Mouse (Mus musculus) liver, adult (tissue): ENCODE measurements around the gene Gphb5.

Experiments used
- GATA4 ChIP-seq: IDR thresholded peaks from 2 replicates; pipeline ENCODE4 v1.6.1; 2014; ENCODE audit warnings: mild to moderate bottlenecking, low read length; ENCODE audit not compliant: insufficient replicate concordance

Gphb5 gene

DNA sequence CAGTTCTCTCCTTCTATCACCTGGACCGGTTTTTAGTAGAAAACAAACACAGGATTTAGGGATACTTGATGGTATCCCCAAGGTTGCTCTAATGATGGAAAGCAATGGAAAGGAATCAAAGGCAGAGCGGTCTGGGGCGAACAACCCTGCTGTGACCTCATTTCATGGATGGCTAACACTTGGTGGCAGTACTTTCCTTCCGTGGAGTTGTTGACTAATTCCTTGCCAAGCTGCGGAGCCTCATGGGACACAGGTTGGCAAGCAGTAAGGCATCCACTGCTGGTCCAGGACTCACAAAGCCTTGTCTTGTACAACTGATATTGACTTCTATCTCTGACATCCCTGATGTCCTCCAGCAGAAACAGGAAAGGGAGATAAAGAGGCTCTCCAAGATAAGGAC is 48.1 kb downstream of the Gphb5 start:
- TF ChIP-seq GATA4: no peak

DNA sequence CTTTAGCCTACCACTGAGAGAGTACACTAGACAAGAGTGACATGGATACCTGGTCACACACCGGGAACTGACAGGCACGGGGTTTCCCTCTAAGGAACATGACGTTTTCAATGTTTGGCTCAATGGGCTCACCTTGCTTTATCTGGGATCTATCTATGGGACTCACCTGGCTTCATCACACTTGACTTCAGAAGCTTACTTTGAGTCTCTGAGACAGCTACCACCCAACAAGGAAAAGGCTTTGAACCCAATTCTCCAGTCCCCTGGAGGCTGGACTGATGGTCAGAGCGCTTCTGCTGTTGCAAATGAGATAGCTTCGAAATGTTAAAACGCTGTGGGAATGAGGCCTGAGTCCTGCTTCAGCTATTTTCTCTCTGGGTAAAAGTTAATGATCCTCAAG is 49.2 kb downstream of the Gphb5 start:
- no peak for TF ChIP-seq GATA4

DNA sequence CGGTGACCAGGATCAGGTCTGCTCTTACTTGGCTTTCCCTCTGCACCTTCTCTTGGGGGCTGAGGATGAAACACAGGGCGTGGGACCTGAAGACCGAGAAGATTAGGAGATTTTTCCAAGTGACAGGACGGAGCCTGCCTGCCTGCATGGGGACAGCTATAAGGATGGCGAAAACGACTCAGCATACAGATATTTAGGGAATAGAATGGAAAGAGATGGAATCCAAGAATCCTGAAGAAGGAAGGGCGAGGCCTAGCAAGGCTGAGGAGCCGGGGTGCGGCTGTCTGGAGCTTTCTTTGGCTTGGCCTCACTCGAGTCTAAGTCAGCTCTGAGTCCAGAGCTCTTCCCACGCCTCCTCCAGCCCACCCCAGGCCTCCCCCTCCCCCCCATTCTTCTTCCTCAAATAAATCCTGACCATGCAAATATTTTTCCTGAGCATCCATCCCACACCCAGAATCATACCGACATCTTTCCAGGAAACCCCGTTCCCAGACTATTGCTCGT is 50.9 kb downstream of the Gphb5 start:
- no peak for TF ChIP-seq GATA4

DNA sequence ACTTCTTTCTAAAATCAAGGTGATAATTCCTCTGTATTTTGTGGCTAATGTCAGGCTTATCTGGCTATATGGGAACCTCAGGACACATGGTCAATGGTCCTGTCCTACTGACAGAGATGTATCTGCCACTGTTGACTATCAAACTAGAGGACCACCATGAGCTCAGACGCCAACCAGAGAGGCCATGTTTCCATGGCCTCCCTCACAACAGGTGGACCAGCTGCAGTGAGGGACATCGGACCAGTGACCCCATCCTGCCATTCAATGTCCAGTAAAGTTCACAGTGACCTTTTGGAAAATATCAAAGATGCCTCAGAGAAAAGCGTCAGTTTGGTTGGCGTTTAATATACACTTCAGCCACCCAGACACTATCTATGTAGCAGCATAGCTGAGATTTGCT is 52.2 kb downstream of the Gphb5 start:
- TF ChIP-seq GATA4: no peak

DNA sequence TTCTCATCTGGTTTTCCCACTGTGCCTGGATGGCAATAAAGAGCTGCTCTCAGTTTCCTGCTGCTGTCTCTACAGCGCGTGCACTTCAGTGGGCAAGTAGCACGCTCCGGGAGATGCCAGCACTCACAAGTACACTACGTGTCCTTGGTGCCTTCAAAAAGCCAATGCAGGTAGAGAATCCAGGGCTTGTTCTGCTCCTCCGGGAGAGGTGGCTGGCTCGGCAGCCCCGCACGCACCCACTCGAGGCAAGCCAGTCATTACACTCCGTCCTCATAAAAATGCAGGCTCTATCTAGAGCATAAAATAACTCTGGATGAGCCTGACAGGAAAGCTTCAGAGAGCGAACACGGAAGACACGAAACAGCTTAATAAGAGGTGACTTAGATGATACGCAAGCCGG is 54.1 kb downstream of the Gphb5 start:
- no peak for TF ChIP-seq GATA4
